Mouse (Mus musculus) erythroblast, embryonic 14.5 days (primary cell): ENCODE measurements around the gene Whamm.

ENCODE experiments used
- GATA1 ChIP-seq: IDR thresholded peaks from 2 replicates; pipeline ENCODE4 v1.6.1; 2012; ENCODE audit warnings: low read length, inconsistent platforms, mixed read lengths
- TAL1 ChIP-seq: IDR thresholded peaks from 3 replicates; pipeline ENCODE4 v1.6.1; 2012; ENCODE audit warnings: low read length, inconsistent platforms, mixed read lengths

DNA sequence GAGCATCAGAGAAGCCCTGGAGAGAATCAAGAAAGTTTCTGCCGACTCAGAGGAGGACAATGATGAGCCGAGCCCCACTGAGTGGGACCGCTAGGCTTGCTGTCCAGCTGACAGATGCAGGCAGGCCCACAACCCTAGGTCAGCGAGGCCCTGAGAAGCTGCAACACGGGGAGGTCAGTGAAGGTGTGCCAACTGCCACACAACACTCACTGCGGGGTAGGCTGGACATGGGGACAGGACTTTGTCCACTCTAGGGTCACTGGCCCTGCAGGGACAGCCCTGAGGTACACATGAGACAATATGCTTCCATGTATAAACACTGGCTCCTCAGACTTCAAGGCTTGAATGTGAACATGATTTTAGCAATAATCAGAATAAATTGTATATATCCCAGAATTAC lies 25.0 kb downstream of the Whamm start:
- no peak for TF ChIP-seq GATA1
- TF ChIP-seq TAL1, result no peak
